Mouse (Mus musculus): ENCODE measurements around the gene Mum1l1.
A peak's percentile ranks its signal among the peaks of the same experiment; 100 is the strongest.
"Not testable (repeated sequence)": the region's sequence is repeated elsewhere in the genome, so short reads cannot be mapped to it uniquely, and the experiment has no call there.

Mum1l1 gene

GRCm38 (mm10) chrX:139209829-139210225, at the start of gene Mum1l1:
Gene Mum1l1, plus strand, starts transcription at chrX:139210042.
- DNase-seq (ENCODE audit: extremely low spot score), result peak; percentile 76

- DNase-seq (ENCODE audit: extremely low spot score), result no peak
Observed at GRCm38 (mm10) chrX:139178928-139179327, 30.9 kb upstream of the Mum1l1 start, which contains the start of gene 4933428M09Rik. Gene 4933428M09Rik, plus strand, starts transcription at chrX:139179228.

GRCm38 (mm10) chrX:139191506-139191905, 18.3 kb upstream of the Mum1l1 start:
- not testable (repeated sequence) for DNase-seq (ENCODE audit: extremely low spot score)

GRCm38 (mm10) chrX:139194572-139195279, 15.1 kb upstream of the Mum1l1 start:
- DNase-seq (ENCODE audit: extremely low spot score), result no peak

- DNase-seq (ENCODE audit: extremely low spot score), result not testable (repeated sequence)
Observed at GRCm38 (mm10) chrX:139209191-139209828, 532 bp upstream of the Mum1l1 start.

GRCm38 (mm10) chrX:139214765-139215164, 4.9 kb downstream of the Mum1l1 start:
- DNase-seq (ENCODE audit: extremely low spot score), result no peak

- no peak for DNase-seq (ENCODE audit: extremely low spot score)
Observed at GRCm38 (mm10) chrX:139216409-139216808, 6.6 kb downstream of the Mum1l1 start.

- DNase-seq (ENCODE audit: extremely low spot score), result peak; percentile 66
Observed at GRCm38 (mm10) chrX:139216991-139217593, 7.2 kb downstream of the Mum1l1 start.

GRCm38 (mm10) chrX:139217776-139218175, 7.9 kb downstream of the Mum1l1 start:
- no peak for DNase-seq (ENCODE audit: extremely low spot score)

- DNase-seq (ENCODE audit: extremely low spot score), result no peak
Observed at GRCm38 (mm10) chrX:139219017-139219416, 9.2 kb downstream of the Mum1l1 start.

GRCm38 (mm10) chrX:139220830-139221229, 11.0 kb downstream of the Mum1l1 start:
- DNase-seq (ENCODE audit: extremely low spot score), result no peak

- no peak for DNase-seq (ENCODE audit: extremely low spot score)
Observed at GRCm38 (mm10) chrX:139221893-139222292, 12.1 kb downstream of the Mum1l1 start.

GRCm38 (mm10) chrX:139231143-139231542, 21.3 kb downstream of the Mum1l1 start:
- DNase-seq (ENCODE audit: extremely low spot score), result peak; percentile 45

GRCm38 (mm10) chrX:139247294-139247693, 37.5 kb downstream of the Mum1l1 start:
- DNase-seq (ENCODE audit: extremely low spot score), result no peak

GRCm38 (mm10) chrX:139257072-139257471, 47.2 kb downstream of the Mum1l1 start:
- DNase-seq (ENCODE audit: extremely low spot score), result no peak

GRCm38 (mm10) chrX:139281966-139282365, 72.1 kb downstream of the Mum1l1 start:
- DNase-seq (ENCODE audit: extremely low spot score), result no peak
